Mouse (Mus musculus) liver, adult 2 months (tissue): ENCODE results near the gene Srd5a2.

Experiments used
- CTCF ChIP-seq: fragments of 200-500 bp; IDR thresholded peaks from 2 replicates; pipeline ENCODE4 v1.5.1; 2011; ENCODE audit warnings: low read depth, low read length, control low read depth
- POLR2A ChIP-seq: fragments of 200-500 bp; IDR thresholded peaks from 2 replicates; pipeline ENCODE4 v1.6.1; 2011; ENCODE audit warnings: low read length, control low read depth; ENCODE audit not compliant: insufficient read depth; ENCODE audit errors: extremely low read depth

DNA sequence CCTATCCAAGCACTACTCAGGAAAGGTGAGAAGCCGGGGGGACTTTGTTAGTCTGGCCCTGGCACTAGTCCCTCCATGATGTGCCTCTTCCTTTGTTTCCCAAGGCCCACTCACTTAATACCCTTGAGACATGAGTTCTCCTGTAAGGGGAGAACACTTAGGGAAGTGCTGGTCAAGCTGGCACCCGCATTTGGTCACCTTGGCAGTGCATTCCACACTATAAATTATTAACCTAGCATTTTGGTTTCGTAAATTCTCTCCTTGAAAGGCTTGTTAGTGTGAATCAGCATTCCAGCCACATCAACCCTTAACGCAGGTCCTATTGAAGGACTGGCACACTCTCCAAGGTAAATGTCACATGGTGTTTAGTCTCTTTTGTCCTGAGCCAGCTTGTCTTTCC, 61.8 kb downstream of the Srd5a2 start:
- TF ChIP-seq POLR2A (no peak), CTCF (no peak)
